Mouse (Mus musculus): ENCODE results near the gene Rapgef2. TPM values are rescaled to one million over a fixed set of nuclear protein-coding genes. Genes with fewer than 3 reads are reported as not detected.

Rapgef2 gene
- total RNA-seq, 2 experiments from 2014 or later = 13.5 to 20.6 TPM

DNA sequence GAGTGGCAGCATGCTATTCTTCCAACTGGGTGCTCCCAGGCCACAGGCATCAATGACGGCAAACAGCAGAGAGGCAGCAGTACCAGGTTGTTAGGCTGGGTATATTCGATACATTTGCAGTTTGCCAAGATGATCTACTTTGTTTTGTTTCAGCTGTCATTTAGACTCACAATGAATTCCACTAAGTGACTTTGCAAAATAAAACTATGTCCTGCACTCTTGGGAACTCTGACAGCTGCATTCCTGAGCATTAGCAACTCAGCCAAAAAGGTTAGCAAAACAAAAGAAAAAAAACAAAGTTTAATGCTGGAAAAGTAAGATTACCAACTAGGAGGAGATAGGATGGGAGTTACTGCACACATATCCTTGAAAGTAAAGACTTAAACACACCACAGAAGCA is 3.3 kb downstream of the Rapgef2 start:
- no peak for DNase-seq

DNA sequence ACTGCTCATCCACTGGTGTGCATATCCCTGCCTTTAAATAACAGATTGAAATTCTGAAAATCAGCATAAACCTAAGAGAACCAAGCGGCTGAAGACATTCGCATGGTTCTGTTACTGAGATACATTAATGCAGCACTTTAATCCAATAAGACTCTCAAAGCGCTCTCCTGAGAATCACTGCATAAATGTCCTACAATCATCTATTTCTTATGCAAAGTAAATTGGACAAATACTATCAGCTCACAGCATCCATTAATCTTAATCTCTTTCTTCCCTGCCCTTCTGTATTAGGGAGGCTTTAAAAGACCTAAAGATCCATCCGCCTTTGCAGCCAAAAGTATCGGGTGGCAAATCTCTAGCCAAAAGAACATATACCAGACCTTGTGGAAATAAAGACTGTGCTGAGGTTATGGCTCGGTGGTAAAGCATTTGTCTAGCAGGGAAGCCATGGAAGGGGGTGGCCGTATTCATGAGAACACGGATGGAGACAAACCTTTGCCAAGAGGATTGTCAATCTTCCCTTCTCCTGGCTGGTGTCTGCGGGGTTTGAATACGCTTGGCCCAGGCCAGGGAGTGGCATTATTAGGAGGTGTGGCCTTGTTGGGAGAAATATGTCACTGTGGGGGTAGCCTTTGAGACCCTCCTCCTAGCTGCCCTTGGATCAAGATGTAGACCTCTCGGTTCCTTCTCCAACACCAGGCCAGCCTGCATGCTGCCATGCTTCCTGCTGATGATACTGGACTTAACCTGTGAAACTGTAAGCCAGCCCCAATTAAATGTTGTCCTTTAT is 10.3 kb downstream of the Rapgef2 start:
- no peak for DNase-seq

DNA sequence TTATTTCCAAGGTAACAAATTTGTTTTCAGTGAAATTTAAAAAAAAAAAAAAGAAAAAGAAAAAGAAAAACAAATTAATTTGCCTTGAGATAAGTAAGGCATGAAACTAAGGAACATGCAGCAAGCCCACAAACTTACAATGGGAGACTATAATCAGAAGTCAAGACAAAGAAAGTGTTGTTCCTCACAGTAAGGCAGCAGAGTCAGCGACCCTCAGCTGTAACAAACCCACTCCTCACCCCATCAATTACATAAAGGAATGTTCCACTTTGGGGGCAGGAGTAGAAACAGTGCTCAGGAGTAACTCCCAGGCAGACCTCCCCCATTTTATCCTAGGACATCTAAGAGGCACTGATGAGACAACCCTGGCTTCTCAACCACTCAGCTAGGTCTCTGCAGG is 13.0 kb downstream of the Rapgef2 start:
- no peak for DNase-seq

DNA sequence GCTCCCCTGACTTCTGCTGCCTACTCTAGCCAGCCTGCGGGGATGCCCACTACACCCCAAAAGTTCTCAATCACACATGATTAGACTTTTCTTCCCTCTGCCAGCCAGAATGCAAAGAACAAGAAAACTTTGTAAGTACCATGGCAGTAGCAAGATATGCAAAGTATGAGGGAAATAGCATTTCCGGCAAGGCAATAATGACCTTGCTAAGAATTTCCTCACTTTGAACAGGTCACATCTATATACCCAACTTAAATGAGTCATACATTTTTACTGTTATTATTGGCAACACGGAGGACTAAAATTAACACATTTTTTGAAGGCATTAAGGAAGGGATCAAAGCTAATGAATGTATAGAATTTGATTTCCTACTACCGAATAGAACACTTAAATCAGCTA is 13.4 kb downstream of the Rapgef2 start:
- DNase-seq = no peak

DNA sequence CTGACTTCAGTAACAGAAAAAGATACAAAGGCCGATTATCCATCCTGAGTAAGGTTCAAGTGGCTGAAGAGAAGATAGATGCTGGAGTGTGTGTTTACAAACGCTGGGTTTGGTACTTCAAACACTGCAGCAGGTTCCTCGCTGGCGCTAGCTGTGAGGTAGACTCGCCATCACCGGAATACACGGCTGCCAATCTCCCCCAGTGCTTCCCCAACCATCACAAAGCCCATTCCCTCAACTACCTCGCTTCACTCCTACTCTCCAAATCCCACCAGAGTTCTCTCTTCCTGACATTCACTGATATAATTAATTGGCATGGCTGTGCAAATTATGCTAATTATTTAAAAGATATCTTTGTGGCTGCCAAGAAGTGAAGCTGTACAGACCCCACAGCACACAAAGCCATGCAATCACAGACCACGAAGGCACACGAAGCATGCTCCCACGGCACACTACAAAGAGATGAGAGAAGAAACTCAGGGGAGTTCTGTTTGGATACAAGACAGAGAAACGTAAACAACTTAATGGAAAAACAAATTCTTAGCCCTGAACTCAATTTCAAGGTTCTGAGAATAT is 15.2 kb downstream of the Rapgef2 start:
- no peak for DNase-seq

DNA sequence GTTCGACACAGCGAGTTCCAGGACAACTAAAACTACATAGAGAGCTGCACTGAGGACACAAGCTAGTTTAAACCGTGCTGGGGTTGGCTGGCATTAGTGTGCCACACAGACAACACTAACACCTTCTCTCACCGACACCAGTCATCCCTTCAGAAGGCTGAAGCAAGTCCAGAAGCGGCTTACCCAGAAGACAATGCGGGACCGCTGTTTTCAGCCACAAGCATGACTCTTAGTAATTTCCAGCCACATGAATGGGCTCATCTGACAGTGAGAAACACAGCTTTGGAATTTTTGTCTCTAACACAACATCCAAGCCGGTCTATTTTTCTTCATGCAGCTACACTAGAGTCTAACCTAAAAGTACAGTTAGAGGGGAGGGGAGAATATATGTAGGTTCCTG is 16.4 kb downstream of the Rapgef2 start:
- DNase-seq = no peak

DNA sequence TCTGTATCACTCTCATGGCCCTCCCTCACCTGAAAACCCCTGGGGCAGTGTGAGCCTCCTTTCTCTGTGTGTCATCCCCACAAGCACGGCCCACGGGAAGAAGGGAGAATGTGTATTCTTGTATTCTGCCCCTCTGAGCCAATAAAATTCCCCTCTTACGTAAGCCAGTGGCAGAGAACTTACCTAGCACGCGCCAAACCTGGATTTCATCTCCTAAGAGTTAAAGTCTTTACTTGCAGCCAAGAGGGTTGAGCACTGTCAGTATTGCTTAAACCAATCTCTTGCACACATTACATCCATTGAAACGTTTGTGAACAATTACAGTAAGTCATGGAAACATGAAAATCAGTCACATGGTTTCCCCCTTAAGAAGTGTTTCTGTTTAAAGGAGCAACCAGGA is 19.3 kb downstream of the Rapgef2 start:
- DNase-seq = no peak

DNA sequence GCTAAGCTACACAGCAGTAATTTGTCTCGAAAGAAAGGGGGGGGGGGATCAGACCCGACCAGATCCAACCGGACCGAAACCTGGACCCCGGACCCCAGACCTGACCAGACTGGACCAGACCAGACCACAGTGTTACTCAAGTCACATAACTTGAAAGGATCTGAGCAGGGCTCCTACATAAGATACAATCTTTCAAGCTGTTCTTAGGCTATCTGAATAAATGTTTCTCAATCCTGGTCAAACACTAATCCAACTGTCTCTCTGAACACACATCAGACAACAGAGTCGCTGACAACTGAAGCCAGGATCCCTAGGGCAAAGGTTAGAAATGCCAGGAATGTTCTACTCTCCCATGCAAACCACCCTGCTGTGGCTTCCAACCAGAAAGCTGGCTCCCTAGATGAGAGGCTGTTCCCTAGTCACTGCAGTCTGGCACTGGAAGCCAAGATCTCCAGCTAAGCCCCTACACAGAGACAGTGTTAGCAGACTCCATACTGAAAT is 24.5 kb downstream of the Rapgef2 start:
- DNase-seq = peak; percentile 50

DNA sequence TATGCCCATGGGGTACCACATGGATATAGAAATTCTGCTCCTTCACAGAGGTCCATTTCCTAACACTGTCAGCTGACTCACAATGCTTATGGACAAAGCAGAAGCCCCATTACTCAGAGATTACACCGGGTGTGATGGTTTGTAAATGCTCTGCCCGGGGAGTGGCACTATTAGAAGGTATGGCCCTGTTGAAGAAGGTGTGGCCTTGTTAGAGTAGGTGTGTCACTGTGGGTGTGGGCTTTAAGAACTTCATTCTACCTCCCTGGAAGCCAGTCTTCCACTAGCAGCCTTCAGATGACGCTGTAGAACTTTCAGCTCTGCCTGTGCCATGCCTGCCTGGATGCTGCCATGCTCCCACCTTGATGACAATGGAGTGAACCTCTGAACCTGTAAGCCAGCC is 32.3 kb downstream of the Rapgef2 start:
- no peak for DNase-seq

DNA sequence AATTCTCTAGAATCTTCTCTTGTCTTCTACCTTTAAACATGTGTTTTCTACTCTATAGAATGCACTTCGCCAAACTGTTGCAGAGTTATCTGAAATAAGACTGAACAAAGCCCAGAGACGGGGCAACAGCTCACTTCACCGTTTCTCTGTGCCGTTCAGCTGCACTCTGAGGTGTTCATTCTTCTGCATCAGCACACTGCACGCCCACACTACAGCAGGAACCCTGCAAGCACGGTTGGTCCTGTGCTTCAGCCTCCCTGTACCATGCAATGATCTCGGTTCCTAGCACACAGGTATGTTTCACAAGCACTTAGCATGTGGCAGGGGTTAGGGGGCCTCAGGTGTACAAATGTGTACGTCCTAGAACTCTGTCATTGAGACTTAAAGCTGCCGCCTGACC is 32.9 kb downstream of the Rapgef2 start:
- DNase-seq = no peak

DNA sequence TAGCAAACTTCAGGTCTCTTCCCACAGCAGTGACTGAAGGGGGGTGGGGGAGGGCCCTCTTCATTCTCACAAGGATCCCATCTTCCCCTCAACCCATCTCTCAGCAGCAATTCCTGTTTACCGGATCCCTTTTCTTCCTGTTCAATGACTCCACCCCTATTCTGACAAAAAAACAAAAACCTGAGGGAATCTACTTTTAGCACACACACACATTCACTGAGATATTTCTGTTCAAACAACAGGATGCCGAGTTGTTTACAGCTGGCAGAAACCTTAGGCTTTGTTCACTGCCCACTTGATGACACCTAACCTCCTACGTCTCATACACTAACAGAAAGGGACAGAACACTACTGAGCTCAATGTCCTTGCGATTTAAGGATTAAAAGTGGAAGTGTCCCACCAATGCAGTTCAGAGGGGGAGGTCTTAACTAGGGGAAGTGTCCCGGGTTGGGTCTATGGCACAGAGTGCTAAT is 33.4 kb downstream of the Rapgef2 start:
- DNase-seq = no peak

DNA sequence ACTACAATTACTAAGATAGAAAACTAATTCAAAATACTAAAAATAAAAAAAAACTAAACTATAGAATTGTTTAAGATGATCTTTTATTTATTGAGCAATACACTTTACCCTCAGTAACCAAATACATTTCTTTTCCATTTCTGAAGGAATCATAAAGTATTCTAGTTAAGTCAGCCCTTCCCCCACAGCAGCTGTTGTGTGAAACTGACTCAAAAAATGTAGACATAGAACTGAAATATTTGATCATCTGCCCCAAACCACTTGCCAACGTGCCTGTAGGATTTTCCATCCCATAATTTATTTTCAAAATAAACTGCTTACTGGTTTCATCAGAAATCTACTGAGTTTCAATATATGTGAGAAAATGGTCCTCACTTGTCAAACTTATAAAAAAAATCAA is 36.4 kb downstream of the Rapgef2 start:
- DNase-seq = no peak

DNA sequence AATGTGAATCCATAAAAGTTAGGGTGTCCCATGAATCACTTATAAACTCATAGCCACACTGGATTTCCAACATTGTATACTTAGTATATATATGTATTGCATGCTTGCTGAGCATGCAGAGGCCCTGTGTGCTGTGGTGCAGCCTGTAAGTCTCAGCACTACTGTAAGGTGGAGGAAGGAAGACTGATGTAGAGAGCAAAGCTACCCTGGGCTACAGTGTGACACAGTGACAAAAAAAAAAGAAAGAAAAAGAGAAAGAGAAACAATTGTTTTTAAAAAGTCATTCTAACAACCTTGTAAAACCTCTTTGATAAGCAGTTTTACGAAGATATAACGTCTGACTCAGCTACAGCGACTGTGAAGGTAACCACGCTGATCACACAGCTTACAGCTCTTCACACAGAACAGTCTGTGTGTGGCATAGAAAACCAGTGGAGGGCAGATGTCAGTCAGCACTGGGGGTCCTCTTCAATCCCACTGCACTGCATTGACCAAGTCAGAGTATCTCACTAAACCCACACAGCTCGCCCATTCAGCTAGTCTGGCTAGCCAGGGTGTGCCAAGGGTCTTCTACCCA is 37.6 kb downstream of the Rapgef2 start:
- DNase-seq = no peak

DNA sequence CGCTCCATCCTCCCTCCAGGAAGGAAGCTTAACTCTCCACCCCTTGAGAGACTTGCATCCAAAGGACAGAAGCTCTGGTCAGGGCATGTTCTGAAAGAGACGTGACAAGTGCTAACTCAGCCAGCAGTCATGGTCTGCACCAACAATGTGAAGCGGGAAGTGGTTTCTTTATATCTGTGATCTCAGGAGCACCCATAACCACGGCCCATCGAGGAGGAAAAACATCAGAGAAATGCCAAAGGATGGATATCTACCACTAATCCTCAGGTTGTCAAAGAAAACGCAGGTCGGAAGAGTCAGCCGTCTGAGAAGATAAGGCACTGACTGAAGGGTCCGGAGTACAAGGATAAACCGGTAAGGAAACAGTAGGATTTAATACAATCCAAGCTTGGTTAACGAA is 38.1 kb downstream of the Rapgef2 start:
- DNase-seq = no peak

DNA sequence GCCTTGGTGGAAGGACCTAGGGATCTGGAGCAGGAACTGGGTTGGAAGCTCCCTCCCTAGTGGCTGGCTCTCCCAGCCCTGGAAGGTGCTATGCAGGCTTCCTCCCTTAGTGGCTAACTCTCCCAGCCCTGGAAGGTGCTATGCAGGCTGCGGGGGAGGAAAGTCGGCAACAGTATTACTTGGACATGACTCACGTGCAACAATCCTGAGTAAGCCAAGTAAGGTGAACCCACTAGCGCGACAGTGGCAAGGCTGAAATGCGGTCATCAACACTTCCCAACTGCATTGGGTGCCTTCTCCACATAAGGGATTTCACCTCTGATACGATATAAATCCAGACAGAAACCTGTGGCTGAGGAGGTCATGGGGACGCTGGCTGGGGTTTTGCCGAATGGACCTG is 42.0 kb downstream of the Rapgef2 start:
- DNase-seq = no peak

DNA sequence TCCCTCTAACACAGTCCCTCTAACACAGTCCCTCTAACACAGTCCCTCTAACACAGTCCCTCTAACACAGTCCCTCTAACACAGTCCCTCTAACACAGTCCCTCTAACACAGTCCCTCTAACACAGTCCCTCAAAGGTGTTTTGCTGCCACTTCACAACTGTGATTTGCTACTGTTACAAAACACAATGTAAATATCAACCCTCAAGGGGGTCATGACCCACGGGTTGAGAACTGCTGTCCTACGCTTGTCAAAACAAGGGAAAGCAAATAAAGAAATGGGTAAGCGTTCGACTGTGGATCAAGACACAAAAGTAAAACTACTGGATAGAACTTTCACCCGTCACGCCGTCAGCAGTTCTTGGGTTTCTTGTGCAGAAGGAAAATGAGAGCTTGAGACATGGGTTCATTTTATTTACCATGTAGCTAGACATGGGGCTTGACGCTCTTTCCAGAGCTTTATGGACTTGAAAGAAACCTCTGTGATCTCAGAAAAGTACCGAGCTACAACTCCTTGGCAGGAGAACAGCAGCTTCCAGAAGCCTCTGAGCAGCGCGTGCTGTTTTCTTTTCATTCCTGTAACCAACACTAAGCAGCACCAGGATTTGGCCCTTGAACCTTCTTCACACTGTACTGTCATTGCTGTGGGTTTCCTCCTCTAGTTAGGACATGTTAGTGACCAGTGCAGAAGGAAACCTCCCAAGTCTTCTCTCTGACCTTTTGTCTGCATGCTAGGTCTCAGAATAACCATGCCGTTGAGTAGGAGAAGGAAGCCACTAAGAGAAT is 43.2 kb downstream of the Rapgef2 start:
- no peak for DNase-seq

DNA sequence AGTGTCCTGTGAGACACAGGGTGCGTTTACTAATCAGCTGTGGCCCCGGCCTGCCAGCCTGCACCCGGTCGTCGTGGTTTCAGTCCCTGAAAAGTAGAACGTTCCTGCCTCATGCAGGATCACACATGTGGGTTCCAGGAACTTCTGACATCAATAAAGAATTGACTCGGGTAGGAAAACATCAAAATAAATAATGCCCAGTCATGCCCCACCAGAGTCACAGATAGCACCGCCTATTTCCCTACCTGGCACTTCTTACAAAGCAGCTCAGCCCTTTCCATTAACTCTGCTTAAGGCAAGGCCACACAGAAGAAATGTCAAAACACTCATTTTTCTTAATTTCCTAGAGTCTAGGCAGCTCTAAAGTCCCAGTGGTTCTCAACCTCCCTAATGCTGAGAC is 44.0 kb downstream of the Rapgef2 start:
- no peak for DNase-seq

DNA sequence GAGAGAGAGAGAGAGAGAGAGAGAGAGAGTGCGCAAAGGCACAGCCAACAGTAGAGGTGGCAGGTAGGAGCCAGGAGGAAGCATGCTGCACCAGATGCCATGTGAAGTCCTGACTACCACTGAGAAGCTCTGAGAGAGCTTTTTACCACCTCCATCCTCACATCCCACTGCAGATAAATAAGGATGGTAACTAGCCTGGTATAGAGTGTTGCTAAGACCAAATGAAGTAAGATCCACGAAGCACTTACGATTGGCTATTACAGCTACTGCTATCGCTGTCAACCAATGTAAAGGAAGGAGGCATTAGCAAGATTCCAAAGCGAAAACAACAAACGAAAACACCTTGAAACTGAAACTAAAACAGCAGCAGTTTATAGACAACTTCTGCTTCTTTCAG is 47.3 kb downstream of the Rapgef2 start:
- DNase-seq = no peak

DNA sequence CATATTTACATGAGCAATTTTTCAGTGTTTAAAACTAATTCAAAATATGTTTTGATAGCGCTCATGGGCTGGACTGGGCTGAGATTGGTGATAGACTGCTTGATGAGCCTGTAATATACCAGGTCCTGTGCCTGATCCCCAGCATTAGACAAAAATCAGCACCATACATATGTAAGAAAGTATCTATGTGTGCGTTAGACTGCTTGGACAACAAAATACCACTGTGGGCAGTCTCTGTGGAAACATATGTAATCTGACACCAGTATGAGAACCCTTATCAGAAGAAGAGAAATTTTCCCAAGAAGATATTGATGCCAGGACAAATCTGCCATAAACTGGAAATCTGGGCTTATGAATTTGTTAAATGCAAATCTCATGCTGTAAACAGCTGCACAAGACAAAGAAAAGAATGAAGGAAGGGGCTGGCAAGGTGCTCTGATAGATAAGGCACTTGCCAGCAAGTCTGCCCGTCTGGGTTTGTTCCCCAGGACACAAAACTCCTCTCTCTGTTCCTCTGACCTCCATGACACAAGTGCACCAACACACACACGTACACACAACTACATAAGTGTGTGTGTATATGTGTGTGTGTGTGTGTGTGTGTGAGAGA is 47.8 kb downstream of the Rapgef2 start:
- DNase-seq = no peak

DNA sequence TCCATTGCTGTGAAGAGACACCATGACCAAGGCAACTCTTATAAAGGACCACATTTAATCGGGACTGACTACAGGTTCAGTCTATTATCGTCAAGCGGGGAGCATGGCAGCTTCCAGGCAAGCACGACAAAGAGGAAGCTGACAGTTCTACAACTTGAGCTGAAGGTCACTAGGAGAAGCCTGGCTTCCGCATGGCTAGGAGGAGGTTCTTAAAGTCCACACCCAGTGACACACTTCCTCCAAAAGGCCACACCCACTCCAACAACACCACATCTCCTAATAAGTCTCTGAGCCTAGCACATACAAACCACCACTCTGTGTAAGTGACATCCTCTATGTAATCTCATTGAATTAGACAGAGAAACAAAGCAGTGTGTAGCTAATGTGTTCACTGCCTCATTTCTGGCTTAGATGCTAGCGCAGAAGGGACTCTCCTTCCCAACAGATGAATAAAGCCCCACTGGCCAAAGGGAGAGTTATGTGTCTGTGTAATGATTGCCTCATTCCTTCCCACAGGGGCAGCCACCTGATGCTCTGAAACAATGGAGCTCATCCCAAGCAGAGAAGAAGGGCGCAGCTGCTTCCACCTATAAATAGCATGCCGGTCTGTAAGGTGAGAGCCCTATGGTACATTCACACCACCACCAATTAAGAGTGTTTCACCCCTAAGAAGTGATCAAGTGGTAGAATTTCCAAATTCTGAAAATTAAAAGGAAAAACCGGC is 48.5 kb downstream of the Rapgef2 start:
- no peak for DNase-seq

DNA sequence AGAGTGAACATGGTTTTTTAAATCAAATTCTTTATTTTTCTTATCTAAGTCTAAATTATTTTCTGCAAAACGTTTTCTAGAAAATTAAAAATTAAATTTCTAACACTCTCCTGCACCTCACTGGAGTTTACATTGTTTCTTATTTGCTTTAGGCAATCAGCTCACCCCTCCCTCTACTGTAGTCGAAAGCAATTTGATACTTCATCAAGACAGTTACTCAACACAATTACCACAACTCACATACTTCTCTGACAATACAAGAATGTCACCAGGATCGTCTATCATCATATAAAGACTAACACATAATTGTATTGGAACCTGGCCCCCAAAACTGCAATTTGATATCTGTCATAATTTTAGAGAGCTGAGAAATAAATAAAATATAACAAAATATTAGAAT is 51.8 kb downstream of the Rapgef2 start:
- no peak for DNase-seq
